Mouse (Mus musculus): Measurements from ENCODE around the gene Slc30a4. TPM values are rescaled to one million over a fixed set of nuclear protein-coding genes. Genes with fewer than 3 reads are reported as not detected.

The Slc30a4 gene
- polyA plus RNA-seq, 1 experiment: 10.8 TPM

DNA sequence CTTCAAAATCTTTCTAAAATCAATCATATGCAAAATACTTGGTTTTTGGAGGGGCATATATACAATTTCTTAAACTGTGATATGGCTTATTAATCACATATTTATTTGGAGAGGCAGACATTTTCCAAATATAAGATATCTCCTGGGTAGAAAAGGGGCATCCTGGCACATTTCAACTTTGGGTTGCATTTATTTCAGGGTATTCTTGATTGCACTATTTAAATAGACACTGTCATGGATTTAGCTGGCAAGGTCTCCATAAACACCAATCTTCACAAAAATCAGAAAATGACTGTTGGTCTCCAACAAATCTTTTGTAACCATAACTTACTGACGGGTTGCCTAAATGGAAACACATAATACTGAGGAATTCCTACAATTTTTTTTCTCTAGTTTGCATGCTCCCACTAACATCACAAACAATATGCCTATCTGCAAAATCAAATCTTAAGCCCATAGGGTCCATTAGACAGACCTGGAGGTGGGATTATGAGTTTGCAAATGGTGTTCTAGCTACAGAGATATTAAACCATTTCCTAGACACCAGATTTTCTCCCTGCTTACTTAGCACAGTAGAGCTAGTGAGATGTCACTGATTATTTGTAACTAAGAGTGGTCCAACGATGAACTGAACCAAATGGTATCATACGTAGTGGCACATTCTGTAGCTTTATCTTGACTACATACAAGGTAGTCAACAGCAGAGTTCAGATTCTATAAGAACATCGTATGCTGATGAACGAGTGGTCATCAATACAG, 20.9 kb downstream of the Slc30a4 start:
- DNase-seq (ENCODE audit: low spot score): no peak

DNA sequence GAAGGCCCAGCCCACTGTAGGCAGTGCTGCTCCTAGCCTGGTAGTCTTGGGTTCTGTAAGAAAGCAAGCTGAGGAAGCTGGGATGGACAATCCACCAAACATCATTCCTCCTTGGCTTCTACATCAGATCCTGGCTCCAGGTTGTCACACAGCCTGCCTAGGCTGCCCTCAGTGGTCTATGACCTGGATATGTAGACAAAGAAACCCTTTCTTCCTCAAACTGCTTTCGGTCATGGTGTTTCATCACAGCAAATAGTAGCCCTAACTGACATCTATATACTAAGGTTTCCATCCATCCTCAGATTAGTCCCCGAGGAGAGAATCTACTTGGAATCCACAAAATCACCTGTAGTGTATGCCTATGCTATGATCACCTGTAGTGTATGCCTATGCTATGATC, 27.3 kb downstream of the Slc30a4 start:
- no peak for DNase-seq (ENCODE audit: low spot score)

DNA sequence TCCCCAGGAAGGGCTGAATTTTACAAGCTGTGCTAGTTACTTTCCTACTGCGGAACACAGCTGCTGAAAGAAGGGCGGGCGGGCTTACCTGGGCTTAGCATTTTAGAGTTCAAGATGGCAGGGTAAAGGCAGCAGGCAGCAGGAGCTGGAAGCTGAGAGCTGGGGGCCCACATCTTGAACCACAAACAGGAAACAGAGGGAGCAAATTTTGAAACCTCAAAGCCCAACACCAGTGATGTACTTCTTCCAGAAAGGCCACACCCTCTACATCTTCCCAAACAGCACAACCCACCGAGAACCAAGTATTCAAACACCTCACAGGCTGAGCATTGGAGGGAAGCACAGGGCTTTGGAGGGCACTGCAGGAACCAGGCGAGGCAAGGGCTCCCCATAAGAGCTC, 29.6 kb downstream of the Slc30a4 start:
- no peak for DNase-seq (ENCODE audit: low spot score)

DNA sequence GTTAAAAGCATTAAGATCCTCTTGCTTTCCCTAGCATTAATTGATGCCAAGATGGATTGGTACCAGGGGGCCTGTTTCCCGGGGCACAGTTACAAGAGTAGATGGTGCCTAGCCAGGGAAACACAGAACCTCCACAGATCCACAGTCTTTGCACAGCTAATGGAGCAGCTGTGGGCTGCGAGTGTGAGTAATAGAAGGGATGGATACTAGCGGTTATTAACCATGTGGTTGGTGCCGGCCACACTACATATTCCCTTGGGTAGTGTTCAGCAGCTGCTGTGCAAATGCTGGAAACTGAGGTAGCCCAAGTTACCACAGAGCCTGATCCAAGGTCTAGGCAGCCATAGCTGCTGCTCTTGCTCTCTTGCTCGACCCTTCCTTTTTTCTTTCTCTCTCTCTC, 30.7 kb downstream of the Slc30a4 start:
- no peak for DNase-seq (ENCODE audit: low spot score)

DNA sequence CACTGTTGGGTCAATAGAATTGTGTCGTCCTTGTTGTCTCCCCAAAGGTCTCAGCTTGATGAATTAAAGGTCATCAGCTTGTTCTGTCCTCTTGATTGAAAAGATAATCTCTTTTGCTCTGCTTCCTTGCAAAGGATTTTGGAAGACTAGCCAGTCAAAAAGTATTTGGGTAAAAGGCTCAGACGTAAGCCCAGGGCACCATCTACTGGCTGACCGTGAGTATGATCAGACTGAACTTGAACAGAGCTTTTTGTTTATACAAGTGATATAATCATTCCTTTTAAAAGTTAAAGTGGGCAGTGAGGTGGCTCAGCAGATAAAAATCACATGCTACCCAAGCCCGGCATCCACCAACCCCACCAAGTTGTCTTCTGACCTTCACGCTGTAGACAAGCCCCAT, 34.6 kb downstream of the Slc30a4 start:
- DNase-seq (ENCODE audit: low spot score): no peak

DNA sequence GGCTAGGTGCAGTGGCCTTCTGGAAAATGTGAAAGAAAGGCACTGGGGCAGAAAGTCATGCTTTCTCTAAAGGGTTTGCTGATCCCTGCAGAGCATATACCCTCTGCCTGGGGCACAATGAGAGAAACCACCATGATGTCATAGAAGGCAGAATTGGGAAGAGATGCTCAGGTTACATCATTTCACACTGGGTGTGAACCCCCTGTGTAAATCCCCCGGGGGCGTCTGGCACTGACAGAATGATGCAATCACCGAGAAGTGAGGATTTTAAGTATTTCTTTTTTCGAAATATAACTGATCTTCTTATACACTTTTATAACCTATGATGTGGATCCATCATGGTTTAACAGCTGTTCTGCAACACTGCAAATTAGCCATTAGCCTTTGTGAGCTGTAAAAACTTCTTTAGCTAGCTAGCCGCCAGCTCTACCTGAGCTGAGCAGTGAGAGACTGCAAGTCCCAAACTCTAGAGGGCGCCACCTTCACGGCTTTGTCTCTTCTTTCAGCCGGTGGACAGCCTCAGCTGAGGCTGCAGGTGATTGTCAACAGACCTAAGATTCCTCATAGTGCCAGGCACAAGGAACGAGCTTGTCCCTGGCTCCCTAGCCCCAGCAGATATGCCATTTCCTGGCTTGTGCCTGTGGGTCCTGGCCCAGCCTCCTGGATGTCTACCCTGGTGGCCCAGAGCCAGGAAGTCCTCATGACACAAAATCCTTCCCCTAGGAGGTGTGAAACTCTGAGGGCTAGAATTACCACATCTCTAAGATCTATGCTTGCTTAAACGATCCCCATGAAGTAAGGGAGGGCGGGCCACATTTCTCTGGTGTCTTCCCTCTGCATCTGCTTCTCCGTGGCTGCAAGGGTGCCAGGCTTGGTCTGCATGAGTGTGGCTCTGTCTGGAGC, 36.2 kb downstream of the Slc30a4 start:
- DNase-seq (ENCODE audit: low spot score): no peak

DNA sequence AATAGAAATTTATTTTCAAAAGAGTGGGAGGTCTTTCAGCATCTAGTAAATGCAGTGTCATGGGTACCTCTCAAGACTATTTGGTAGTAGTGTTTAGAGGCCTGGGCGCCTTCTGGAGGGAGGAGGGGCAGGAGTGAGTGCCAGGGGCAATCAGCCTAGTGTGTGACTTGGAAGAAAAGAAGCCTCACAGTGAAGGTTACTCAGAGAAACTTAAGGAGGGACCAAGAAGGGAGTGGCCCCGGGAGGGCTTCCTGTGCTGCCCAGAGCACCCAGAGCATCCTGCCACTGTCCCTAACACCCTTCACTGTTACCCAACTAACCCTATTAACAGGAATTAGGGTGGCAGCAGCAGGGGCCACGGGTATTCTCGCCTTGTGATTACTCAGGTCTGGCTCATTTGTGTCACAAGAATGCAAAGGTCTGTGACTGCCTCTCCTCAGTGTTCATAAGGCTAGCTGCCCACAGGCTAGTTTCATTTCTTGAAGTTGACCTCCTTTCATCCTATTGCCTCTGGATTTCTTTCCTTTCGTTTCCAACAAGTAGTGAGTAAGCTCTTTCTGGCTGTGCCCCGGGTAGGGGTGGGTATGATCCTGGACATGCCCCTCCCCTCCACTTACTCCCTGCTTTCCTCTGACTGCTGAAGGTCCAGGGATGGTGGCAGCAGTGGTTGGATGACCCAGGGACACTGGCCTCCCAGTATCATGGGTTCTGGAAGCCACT, 37.0 kb downstream of the Slc30a4 start:
- no peak for DNase-seq (ENCODE audit: low spot score)

DNA sequence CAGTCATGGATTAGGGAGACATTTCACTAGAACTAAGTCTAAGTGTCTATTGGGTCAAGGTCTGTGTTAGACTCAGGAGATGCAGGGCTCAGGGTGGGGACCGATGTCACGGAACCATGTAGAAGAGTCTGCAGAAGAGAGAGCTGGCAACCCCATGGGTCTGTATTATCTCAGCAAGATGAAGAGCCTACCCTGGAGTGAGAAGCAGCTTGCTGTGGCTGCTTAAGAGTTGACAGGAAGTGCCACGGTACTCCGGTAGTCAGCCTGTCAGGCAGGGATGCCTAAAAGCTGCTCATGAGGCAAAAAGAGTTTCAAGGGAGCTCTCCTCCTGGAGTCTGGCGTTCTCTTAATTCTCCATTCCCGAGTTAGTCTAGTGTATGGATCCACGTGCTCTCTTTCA, 42.6 kb downstream of the Slc30a4 start:
- no peak for DNase-seq (ENCODE audit: low spot score)

DNA sequence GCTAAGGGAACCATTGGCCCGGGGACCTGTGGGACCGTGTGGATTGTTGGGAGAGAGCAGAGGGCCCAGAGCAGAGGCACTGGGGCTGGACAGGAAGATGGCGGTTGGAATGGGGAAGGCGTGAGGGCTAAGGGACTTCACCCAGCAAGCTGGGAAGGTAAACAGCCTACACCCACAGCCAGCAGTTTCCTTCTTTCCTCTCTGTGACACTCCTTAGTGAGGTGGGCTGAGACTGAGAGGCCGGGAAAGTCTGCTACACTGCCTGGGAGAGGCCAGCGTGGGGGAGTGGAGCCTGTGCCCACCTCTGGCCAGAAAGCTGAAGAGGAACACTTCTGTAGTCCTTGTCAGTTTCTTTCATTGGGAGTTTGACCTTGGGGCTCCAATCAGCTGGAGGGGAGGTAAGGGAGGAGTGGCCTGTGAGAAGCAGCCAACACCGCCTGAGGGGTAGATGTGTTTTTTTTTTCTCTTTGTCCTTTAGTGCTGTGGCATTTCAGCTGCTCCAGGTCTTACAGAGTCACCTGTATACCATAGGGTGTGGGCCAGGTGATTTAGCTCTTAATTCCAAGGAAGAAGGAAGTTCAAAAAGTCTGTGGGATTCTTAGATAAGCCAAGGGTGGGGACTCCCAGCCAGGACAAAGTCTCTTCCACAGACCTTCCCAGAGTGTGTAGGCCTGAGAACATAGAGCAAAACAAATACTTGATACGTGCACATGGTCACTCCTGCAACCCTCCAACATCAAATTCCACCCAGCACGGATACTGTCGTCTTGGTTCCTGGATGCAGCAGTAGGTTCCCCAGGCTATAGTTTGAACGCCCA, 44.5 kb downstream of the Slc30a4 start:
- DNase-seq (ENCODE audit: low spot score): no peak

DNA sequence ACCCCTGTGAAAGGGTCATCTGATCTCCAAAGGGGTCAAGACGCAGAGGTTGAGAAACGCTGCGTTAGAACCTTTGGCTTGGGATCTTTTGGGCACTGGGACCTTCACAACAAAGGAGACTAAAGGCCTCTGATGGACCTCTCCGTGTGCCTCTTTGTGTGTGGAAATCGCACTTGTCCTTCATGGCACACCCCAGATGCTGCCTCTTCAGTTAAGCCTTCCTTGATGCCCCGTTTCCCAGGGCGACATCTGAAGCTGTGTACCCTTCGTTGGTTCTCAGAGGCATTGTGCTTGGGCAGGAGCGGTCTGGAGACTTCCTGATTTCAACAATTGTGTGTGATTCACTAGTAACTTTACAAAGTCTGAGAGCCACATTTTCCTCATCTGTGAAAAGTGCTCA, 45.7 kb downstream of the Slc30a4 start:
- DNase-seq (ENCODE audit: low spot score): no peak

DNA sequence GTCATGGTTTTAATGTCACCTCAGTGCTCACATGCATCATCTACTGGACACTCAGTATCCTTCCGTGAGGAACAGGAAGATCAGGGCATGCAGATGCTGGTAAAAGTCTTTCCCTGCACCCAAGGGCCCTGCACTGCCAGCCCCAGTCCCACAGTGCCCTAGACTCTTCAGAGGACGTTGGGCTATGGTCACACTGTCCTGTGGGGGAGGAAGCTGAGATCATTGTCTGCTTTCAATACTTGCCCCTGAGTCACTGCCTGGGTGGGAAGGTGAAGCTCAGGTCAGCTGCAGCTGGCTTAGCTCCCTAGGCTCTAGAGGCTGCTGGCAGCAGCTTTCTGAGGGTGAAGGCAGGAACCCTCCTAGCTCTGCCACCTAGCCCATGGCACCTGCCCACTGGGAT, 46.4 kb downstream of the Slc30a4 start:
- no peak for DNase-seq (ENCODE audit: low spot score)

DNA sequence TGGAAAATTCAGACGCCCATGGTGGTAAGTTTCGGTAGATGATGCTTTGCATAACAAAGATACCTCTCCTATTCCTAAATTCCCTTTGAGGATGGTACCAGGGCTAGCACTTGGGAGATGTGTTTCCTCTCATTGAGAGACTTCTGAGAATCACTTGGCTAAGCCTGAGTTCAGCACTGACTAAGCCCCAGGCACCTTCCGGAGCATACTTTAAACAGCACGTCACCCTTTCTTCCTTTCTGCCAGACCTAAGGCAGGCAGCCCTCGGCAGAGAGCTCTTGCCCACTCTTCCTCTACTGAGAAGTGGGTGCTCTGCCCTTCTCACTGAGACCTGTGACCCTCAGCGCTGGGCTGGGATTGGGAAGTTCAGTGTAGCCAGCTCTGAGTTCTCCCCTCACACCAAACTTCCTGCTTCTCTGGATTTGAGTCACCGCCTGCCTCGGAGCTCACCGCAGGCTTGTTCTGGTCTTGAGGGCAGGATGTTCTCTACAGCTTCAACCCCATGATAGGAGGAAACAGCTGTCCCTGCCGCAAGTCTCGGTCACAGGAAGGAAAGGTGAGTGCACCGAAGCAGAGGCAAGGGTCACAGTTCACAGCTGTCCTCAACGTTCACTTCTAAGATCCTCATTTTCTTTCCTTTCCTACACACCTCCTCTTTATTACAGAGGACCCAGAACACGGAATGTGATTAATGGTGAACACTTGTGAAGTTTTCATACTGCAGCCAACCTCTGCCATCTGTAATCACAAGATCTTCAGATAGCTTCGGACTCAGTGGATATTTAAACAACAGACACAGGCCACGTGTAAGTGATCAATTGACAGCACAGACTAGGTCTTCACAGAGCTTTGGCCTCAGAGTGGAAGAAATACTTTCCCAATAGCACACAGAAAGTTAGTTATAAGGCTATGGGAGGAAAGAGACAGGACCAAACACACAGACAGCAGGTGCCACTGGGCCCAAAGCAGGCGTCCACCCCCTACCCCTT, 50.1 kb downstream of the Slc30a4 start:
- no peak for DNase-seq (ENCODE audit: low spot score)

DNA sequence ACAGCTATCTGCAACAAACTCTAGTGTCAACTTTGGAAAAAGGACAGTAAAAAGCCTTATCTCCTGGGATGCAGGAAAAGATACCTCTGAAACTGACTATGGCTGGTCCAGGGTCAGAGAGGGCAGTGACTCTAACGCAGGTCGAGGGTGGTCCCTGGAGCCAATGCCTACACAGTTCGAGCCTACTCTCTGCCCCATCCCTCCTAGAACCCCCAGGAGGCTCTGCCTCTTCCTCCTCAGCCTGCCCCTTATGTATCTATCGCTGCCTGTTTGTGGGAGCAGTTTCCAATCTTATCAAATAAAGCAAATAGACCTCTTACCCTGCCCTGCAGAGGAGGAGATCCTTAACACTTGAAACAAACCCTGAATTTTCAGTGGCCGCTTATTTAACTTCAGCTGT, 63.8 kb downstream of the Slc30a4 start:
- no peak for DNase-seq (ENCODE audit: low spot score)

DNA sequence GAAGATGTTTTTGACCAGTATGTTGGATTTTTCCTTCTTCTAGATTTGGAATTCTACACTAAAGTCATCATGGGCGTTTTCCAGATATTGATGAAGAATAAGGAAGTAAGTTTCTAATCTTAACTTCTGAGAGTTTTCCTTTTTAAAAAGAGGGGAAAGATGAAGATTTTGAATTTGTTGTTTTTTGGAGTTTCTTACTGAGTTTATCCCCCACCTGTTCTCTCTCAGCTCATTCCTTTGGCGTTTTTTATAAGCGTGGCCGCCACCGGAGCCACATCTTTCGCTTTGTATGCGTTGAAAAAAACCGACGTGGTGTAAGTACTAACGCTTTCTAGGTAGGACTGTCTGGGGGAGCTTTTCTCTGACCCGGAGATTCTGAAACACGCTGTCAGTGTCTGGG, 64.4 kb downstream of the Slc30a4 start:
- DNase-seq (ENCODE audit: low spot score): no peak

DNA sequence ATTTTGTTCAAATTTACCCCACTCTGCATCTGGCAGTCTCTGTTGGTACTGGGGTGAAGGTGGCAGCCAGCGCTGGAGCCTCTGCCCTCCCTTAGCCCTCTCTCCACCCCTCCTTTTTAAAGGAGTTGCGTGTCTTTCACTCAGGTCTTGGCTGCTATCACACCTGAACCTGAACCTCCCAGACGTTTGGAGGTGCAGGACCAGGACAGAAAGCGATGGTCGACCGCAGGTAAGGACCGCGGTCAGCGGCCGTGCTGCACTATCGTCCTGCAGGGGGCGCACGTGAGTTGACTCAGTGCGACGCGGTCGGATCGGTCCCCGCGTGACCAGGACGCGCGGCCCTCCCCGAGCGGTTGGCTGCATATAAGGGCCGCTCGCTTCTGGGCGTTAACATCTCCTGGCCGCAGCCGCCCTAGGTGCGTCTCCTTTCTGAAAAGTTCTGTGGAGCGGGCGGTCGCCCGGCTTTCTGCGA, 64.9 kb downstream of the Slc30a4 start:
- DNase-seq (ENCODE audit: low spot score): peak; percentile 68

DNA sequence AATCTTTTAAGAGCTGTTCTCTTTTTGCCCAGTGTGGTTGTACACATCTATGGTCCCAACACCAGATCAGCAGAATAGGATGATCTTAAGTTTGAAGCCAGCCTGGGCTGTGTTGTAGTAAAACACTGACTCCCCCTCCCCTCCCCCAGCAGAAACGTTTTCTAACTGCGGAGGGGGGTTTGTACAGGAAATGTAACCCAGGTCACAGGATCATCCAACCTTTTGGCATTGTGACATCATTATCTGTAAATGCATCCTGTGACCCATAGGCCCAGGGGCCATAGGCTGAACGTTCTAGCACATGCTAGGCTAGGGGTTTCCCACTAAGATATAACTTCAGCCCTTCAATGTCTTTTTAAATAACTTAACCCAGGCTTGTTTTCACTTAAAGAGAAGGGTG, 65.8 kb downstream of the Slc30a4 start, which contains the start of gene AA467197:
AA467197 (plus strand) TSS at position 301 of the 400 bp plus-strand sequence.
- DNase-seq (ENCODE audit: low spot score): no peak

All from urinary bladder, adult 2 months (tissue).